12 mouse cellular contexts compared by ENCODE assay signal in the genomic region with DNA sequence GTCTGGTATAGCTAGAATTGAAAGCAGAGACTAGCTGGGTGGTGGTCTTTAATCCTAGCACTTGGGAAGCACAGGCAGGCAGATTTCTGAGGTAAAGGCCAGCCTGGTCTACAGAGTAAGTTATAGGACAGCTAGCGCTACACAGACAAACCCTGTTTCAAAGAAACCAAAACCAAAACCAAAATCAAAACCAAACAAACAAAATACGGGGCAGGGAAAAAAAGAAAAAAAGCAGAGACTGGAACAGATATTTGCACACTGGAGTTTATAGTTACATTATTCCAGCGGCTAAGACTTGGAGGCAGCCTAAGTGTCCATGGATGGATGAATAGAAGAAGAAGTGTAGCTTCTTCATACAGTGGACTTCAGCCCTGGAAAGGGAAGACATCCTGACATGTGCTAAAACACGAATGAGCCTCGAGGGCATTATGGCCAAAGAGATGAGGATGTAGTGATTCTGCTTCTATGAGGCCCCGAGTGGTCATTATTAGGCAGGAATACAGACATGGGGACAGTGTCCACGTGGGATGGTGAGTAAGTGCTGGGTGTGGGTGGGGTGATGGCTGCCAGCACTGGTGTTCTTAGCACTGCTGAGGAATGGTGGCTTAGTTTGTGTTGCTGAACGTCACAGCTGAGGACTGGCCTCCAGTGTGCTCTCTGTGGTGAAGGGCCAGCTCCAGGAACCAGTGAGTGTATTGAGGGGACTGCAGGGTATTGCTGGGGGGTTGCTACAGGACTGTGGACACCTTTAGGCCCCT. TPM values are rescaled to one million over a fixed set of nuclear protein-coding genes. Genes with fewer than 3 reads are reported as not detected.
DNase-seq lines count a peak whose midpoint lies in the region; TF ChIP-seq lines count a peak whose summit lies in the region.
"Had no signal": no experiment of that assay in that cellular context is flagged by ENCODE, and none has a peak within 500 bp of the region (broad histone marks: within the 10 kb centered on the region; RNA-seq: fewer than 3 reads in every experiment).

No protein-coding gene starts in this region.

- TF ChIP-seq CTCF in layer of hippocampus, adult 2 months (conservative IDR thresholded peaks at IDR 0.05), result no peak

- peak; percentile 27 for DNase-seq in gastrocnemius, adult 18-20 months (ENCODE audit: low spot score)
- DNase-seq in gastrocnemius, postnatal 14 days, result no peak
- DNase-seq in layer of hippocampus, adult 2 months (ENCODE audit: low spot score in 2 of 2), result no peak
- DNase-seq in layer of hippocampus, postnatal 25 days (ENCODE audit: extremely low spot score in 1 of 2, low spot score in 1 of 2), result no peak
- DNase-seq in induced T-regulatory cell, adult 2 months (ENCODE audit: low read depth), result peak; percentile 67
- peak; percentile 49 for DNase-seq in naive thymus-derived CD4-positive, alpha-beta T cell, adult 2 months (ENCODE audit: low read depth)
- DNase-seq in left cerebral cortex, postnatal 4 days, result no peak
- DNase-seq in Muller cell, postnatal 12 days (ENCODE audit: inconsistent ontology term), result no peak
- DNase-seq: adrenal gland, postnatal 14 days; cerebellum, adult 11 months had no signal

- H3K4me3 ChIP-seq in layer of hippocampus, adult 2 months, result no peak overlapping the region
- H3K4me3 ChIP-seq: hindbrain, embryonic 15.5 days had no signal

- intact Hi-C loops in gastrocnemius, postnatal 14 days (cut with DNase I; ENCODE audit: low total_unique reads), result no loop called here
- intact Hi-C loops in left cerebral cortex, postnatal 4 days (cut with DNase I), result no loop called here

- peak overlapping the region; percentile 46; the same call in 1 of the 2 replicates for H3K27ac ChIP-seq in layer of hippocampus, adult 2 months
- H3K27ac ChIP-seq: hindbrain, embryonic 15.5 days; kidney, postnatal 0 days had no signal

RNA-seq across cellular contexts. Expression of a gene that starts 24.5 kb away (rescaled TPM):
- 1 to 10 TPM; 2.1 to 2.3 TPM for total RNA-seq in gastrocnemius, adult 18-20 months (2021)
- total RNA-seq in gastrocnemius, postnatal 14 days (2021), result 1 to 10 TPM; 7.1 to 8.6 TPM
- total RNA-seq in layer of hippocampus, adult 2 months (2021), result 10 to 100 TPM; 43.2 to 52.5 TPM
- total RNA-seq in layer of hippocampus, postnatal 25 days (2021), result 10 to 100 TPM; 42.7 to 45.9 TPM
- 10 to 100 TPM; 62.9 TPM for total RNA-seq in left cerebral cortex, postnatal 4 days (2021)

Comparison
In these comparisons a context has a peak if more than half of its experiments do, and no peak if none do; other contexts are left out.
1. DNase-seq: peak in gastrocnemius, adult 18-20 months (single experiment), induced T-regulatory cell, adult 2 months (single experiment) and naive thymus-derived CD4-positive, alpha-beta T cell, adult 2 months (single experiment); none in gastrocnemius, postnatal 14 days (single experiment), layer of hippocampus, adult 2 months (0 of 2), layer of hippocampus, postnatal 25 days (0 of 2), left cerebral cortex, postnatal 4 days (single experiment) and Muller cell, postnatal 12 days (single experiment).
2. RNA of a gene that starts 24.5 kb away (total RNA-seq): 62.9 TPM in left cerebral cortex, postnatal 4 days, 43.2 to 52.5 TPM in layer of hippocampus, adult 2 months and 42.7 to 45.9 TPM in layer of hippocampus, postnatal 25 days; 7.1 to 8.6 TPM in gastrocnemius, postnatal 14 days and 2.1 to 2.3 TPM in gastrocnemius, adult 18-20 months; every median in the first group is over 4 times any median in the second.